In the genomic region with DNA sequence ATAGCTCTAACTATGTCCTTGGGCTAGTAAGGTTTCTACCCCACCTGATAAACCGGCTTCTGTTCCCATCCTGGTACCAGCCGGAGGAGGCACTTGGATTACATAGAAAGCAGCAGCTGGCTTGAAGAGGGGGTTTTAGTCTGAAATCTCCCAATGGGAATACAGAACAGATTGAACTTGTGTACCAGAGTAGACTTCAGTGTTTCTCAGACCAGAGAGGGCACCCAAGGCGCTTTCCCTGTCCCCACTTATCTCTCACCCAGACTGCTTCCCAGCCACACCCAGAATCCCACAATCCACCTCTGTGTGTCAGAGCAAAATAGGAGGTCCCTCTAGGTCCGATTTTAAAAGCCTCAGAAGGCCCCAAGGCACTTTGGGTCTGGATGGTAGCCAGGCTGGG, we compare ENCODE assay signal across 17 mouse cellular contexts. TPM values are rescaled to one million over a fixed set of nuclear protein-coding genes. Genes with fewer than 3 reads are reported as not detected.
DNase-seq lines count a peak whose midpoint lies in the region; ATAC-seq and TF ChIP-seq lines count a peak whose summit lies in the region.
"Had no signal": no experiment of that assay in that cellular context is flagged by ENCODE, and none has a peak within 500 bp of the region (broad histone marks: within the 10 kb centered on the region; RNA-seq: fewer than 3 reads in every experiment).

No protein-coding gene starts in this region.

- H3K9ac ChIP-seq in heart, embryonic 15.5 days = no peak overlapping the region
- H3K9ac ChIP-seq in heart, embryonic 11.5 days (ENCODE audit: low read depth, low read length) = no peak overlapping the region
- no peak overlapping the region for H3K9ac ChIP-seq in liver, postnatal 0 days (replicated peaks)
- H3K9ac ChIP-seq in liver, embryonic 12.5 days = no peak overlapping the region
- H3K9ac ChIP-seq: embryonic facial prominence, embryonic 12.5 days; forebrain, embryonic 15.5 days; hindbrain, embryonic 14.5 days; midbrain, embryonic 12.5 days had no signal

- peak; percentile 11 for DNase-seq in cerebellum, adult 8-10 months
- no peak for DNase-seq in cerebellum, postnatal 10 days
- DNase-seq in liver = peak; percentile 48
- no peak for DNase-seq in liver, postnatal 0 days
- DNase-seq in ovary, postnatal 14 days (ENCODE audit: low spot score) = no peak
- DNase-seq: kidney, adult 11 months; kidney, postnatal 10 days; thymus, adult 2 months had no signal

- 61% methylated on average over 4 of the region's 4 CpGs for WGBS in heart, embryonic 15.5 days
- 71% methylated on average over 4 of the region's 4 CpGs for WGBS in heart, embryonic 11.5 days (ENCODE audit: insufficient replicate concordance)
- 71% methylated on average over 4 of the region's 4 CpGs for WGBS in liver, postnatal 0 days (ENCODE audit: insufficient replicate concordance)
- 67% methylated on average over 4 of the region's 4 CpGs for WGBS in liver, embryonic 12.5 days (ENCODE audit: insufficient replicate concordance)

- H3K27ac ChIP-seq in heart, embryonic 15.5 days = peak overlapping the region; percentile 89
- H3K27ac ChIP-seq in heart, embryonic 11.5 days (ENCODE audit: low read depth, low read length) = no peak overlapping the region; the same call in 1 of the 2 replicates
- no peak overlapping the region for H3K27ac ChIP-seq in liver, postnatal 0 days (ENCODE audit: low read depth)
- H3K27ac ChIP-seq in liver, embryonic 12.5 days = peak overlapping the region; percentile 18; the same call in 1 of the 2 replicates
- H3K27ac ChIP-seq: embryonic facial prominence, embryonic 12.5 days; forebrain, embryonic 15.5 days; hindbrain, embryonic 14.5 days; macrophage; midbrain, embryonic 12.5 days had no signal

- TF ChIP-seq CTCF in liver, postnatal 0 days (IDR thresholded peaks at IDR 0.05; ENCODE audit: low read depth) = no peak

- no peaks in the 10 kb centered on the region for H3K27me3 ChIP-seq in heart, embryonic 15.5 days
- H3K27me3 ChIP-seq in heart, embryonic 11.5 days (ENCODE audit: control insufficient read depth, insufficient read depth, low read length) = no peaks in the 10 kb centered on the region
- H3K27me3 ChIP-seq in liver, postnatal 0 days (ENCODE audit: insufficient read depth, low read length) = no peaks in the 10 kb centered on the region
- no peaks in the 10 kb centered on the region for H3K27me3 ChIP-seq in liver, embryonic 12.5 days (replicated peaks)
- H3K27me3 ChIP-seq: embryonic facial prominence, embryonic 12.5 days; forebrain, embryonic 15.5 days; midbrain, embryonic 12.5 days had no signal

- no peak overlapping the region for H3K4me2 ChIP-seq in heart, embryonic 15.5 days
- H3K4me2 ChIP-seq in heart, embryonic 11.5 days = no peak overlapping the region
- H3K4me2 ChIP-seq in liver, postnatal 0 days (ENCODE audit: low read depth, low read length) = no peak overlapping the region
- no peak overlapping the region for H3K4me2 ChIP-seq in liver, embryonic 12.5 days
- H3K4me2 ChIP-seq: embryonic facial prominence, embryonic 12.5 days; forebrain, embryonic 15.5 days; hindbrain, embryonic 14.5 days; midbrain, embryonic 12.5 days had no signal

- no peak for ATAC-seq in heart, embryonic 15.5 days (replicated peaks; ENCODE audit: insufficient number of reproducible peaks, insufficient read depth, low FRiP score, low read depth)
- ATAC-seq in heart, embryonic 11.5 days (replicated peaks; ENCODE audit: insufficient number of reproducible peaks, low FRiP score, low TSS enrichment) = no peak
- no peak for ATAC-seq in liver, postnatal 0 days
- no peak for ATAC-seq in liver, embryonic 12.5 days
- ATAC-seq: forebrain, embryonic 15.5 days had no signal

- H3K4me1 ChIP-seq in heart, embryonic 15.5 days (replicated peaks) = peaks cover 75% of the 10 kb centered on the region
- H3K4me1 ChIP-seq in heart, embryonic 11.5 days (ENCODE audit: control insufficient read depth, insufficient read depth, low read length) = peaks cover 42% of the 10 kb centered on the region
- H3K4me1 ChIP-seq in liver, postnatal 0 days (ENCODE audit: insufficient read depth) = peaks cover 18% of the 10 kb centered on the region
- peaks cover 64% of the 10 kb centered on the region for H3K4me1 ChIP-seq in liver, embryonic 12.5 days

- peaks cover 32% of the 10 kb centered on the region; the same call in 1 of the 2 replicates for H3K36me3 ChIP-seq in heart, embryonic 15.5 days
- peaks cover 11% of the 10 kb centered on the region for H3K36me3 ChIP-seq in heart, embryonic 11.5 days (ENCODE audit: control insufficient read depth, insufficient read depth, low read length)
- peaks cover 20% of the 10 kb centered on the region for H3K36me3 ChIP-seq in liver, postnatal 0 days (replicated peaks; ENCODE audit: insufficient read depth, low read length)
- H3K36me3 ChIP-seq in liver, embryonic 12.5 days = peaks cover 57% of the 10 kb centered on the region
- H3K36me3 ChIP-seq: forebrain, embryonic 15.5 days had no signal

- no peak for TF ChIP-seq EP300 in liver, postnatal 0 days (IDR thresholded peaks at IDR 0.05; ENCODE audit: low read depth)

- no peak overlapping the region for H3K4me3 ChIP-seq in heart, embryonic 15.5 days
- no peak overlapping the region for H3K4me3 ChIP-seq in heart, embryonic 11.5 days (ENCODE audit: low read depth, low read length)
- H3K4me3 ChIP-seq in liver, postnatal 0 days (ENCODE audit: low read depth, low read length) = no peak overlapping the region
- H3K4me3 ChIP-seq in liver, embryonic 12.5 days = no peak overlapping the region
- H3K4me3 ChIP-seq: embryonic facial prominence, embryonic 12.5 days; forebrain, embryonic 15.5 days; midbrain, embryonic 12.5 days had no signal

- H3K9me3 ChIP-seq in heart, embryonic 15.5 days (replicated peaks) = no peaks in the 10 kb centered on the region
- no peaks in the 10 kb centered on the region for H3K9me3 ChIP-seq in heart, embryonic 11.5 days (replicated peaks; ENCODE audit: control insufficient read depth, low read length)
- H3K9me3 ChIP-seq in liver, postnatal 0 days (ENCODE audit: low read length) = no peaks in the 10 kb centered on the region
- H3K9me3 ChIP-seq in liver, embryonic 12.5 days (replicated peaks) = no peaks in the 10 kb centered on the region
- H3K9me3 ChIP-seq: embryonic facial prominence, embryonic 12.5 days; forebrain, embryonic 15.5 days; midbrain, embryonic 12.5 days had no signal

RNA-seq across cellular contexts. Expression of a gene that starts 3.6 kb away (rescaled TPM):
- 276 and 288 TPM in 2 replicates for polyA plus RNA-seq in heart, embryonic 15.5 days (2015; fragmentation: Nextera tagmentation; extraction: Ambion mirVana)
- polyA plus RNA-seq in heart, embryonic 11.5 days (2014; fragmentation: Nextera tagmentation; extraction: Ambion mirVana) = 225 and 231 TPM in 2 replicates
- 46.7 and 50.0 TPM in 2 replicates for polyA plus RNA-seq in liver, postnatal 0 days (2015; fragmentation: Nextera tagmentation; extraction: Ambion mirVana)
- 45.7 and 48.7 TPM in 2 replicates for polyA plus RNA-seq in liver, embryonic 12.5 days (2016; fragmentation: Nextera tagmentation; extraction: Ambion mirVana)

RNA-seq across cellular contexts. Expression of a gene that starts 3.8 kb away (rescaled TPM):
- polyA plus RNA-seq in heart, embryonic 15.5 days (2015; fragmentation: Nextera tagmentation; extraction: Ambion mirVana) = 168 and 209 TPM in 2 replicates
- 173 and 193 TPM in 2 replicates for polyA plus RNA-seq in heart, embryonic 11.5 days (2014; fragmentation: Nextera tagmentation; extraction: Ambion mirVana)
- polyA plus RNA-seq in liver, postnatal 0 days (2015; fragmentation: Nextera tagmentation; extraction: Ambion mirVana) = 105 and 109 TPM in 2 replicates
- 119 and 120 TPM in 2 replicates for polyA plus RNA-seq in liver, embryonic 12.5 days (2016; fragmentation: Nextera tagmentation; extraction: Ambion mirVana)

RNA-seq across cellular contexts. Expression of a gene that starts 10.0 kb away (rescaled TPM):
- polyA plus RNA-seq in heart, embryonic 15.5 days (2015; fragmentation: Nextera tagmentation; extraction: Ambion mirVana) = 0.13 and 0.34 TPM in 2 replicates
- 0.83 and 1.0 TPM in 2 replicates for polyA plus RNA-seq in heart, embryonic 11.5 days (2014; fragmentation: Nextera tagmentation; extraction: Ambion mirVana)
- 0.20 and 0.22 TPM in 2 replicates for polyA plus RNA-seq in liver, postnatal 0 days (2015; fragmentation: Nextera tagmentation; extraction: Ambion mirVana)
- 1.2 and 1.5 TPM in 2 replicates for polyA plus RNA-seq in liver, embryonic 12.5 days (2016; fragmentation: Nextera tagmentation; extraction: Ambion mirVana)
- polyA plus RNA-seq: cortical plate, adult 2 months; embryonic facial prominence, embryonic 12.5 days; forebrain, embryonic 15.5 days; macrophage; midbrain, embryonic 12.5 days had no signal

RNA-seq across cellular contexts. Expression of a gene that starts 17.1 kb away (rescaled TPM):
- polyA plus RNA-seq in heart, embryonic 15.5 days (2015; fragmentation: Nextera tagmentation; extraction: Ambion mirVana) = 44.9 and 48.1 TPM in 2 replicates
- 29.2 and 37.1 TPM in 2 replicates for polyA plus RNA-seq in heart, embryonic 11.5 days (2014; fragmentation: Nextera tagmentation; extraction: Ambion mirVana)
- polyA plus RNA-seq in liver, postnatal 0 days (2015; fragmentation: Nextera tagmentation; extraction: Ambion mirVana) = 18.5 and 18.7 TPM in 2 replicates
- polyA plus RNA-seq in liver, embryonic 12.5 days (2016; fragmentation: Nextera tagmentation; extraction: Ambion mirVana) = 17.5 and 18.6 TPM in 2 replicates

RNA-seq across cellular contexts. Expression of a gene that starts 52.4 kb away (rescaled TPM):
- 406 and 413 TPM in 2 replicates for polyA plus RNA-seq in heart, embryonic 15.5 days (2015; fragmentation: Nextera tagmentation; extraction: Ambion mirVana)
- 387 and 411 TPM in 2 replicates for polyA plus RNA-seq in heart, embryonic 11.5 days (2014; fragmentation: Nextera tagmentation; extraction: Ambion mirVana)
- polyA plus RNA-seq in liver, postnatal 0 days (2015; fragmentation: Nextera tagmentation; extraction: Ambion mirVana) = 238 and 254 TPM in 2 replicates
- polyA plus RNA-seq in liver, embryonic 12.5 days (2016; fragmentation: Nextera tagmentation; extraction: Ambion mirVana) = 268 and 269 TPM in 2 replicates

Comparison
In these comparisons a context has a peak if more than half of its experiments do, and no peak if none do; other contexts are left out.
1. DNase-seq: peak in cerebellum, adult 8-10 months (single experiment) and liver (single experiment); none in cerebellum, postnatal 10 days (0 of 2), liver, postnatal 0 days (single experiment) and ovary, postnatal 14 days (single experiment).
2. H3K27ac ChIP-seq: peak in heart, embryonic 15.5 days (single experiment) and liver, embryonic 12.5 days (single experiment); none in heart, embryonic 11.5 days (single experiment) and liver, postnatal 0 days (single experiment).